In genomic region chr11:117654380-117654924, GRCm38 (mm10) we compare ENCODE assay signal across 8 mouse cellular contexts. TPM values are rescaled to one million over a fixed set of nuclear protein-coding genes. Genes with fewer than 3 reads are reported as not detected.
DNase-seq lines count a peak whose midpoint lies in the region; ATAC-seq lines count a peak whose summit lies in the region.

No protein-coding gene starts in this region.

- peak overlapping the region; percentile 80 to 89 for H3K4me3 ChIP-seq in heart, embryonic 14.5 days (ENCODE audit: control insufficient read depth in 1 of 2, insufficient read depth in 1 of 2, low read depth in 1 of 2, low read length in 2 of 2)
- H3K4me3 ChIP-seq in liver, embryonic 13.5 days (replicated peaks), result peak overlapping the region; percentile 87
- peak overlapping the region; percentile 82 for H3K4me3 ChIP-seq in stomach, embryonic 16.5 days (replicated peaks; ENCODE audit: low read length)

- H3K27me3 ChIP-seq in heart, embryonic 14.5 days (ENCODE audit: control insufficient read depth, insufficient read depth, low read length), result 0 out of 2 replicates have a peak, but pooled peaks cover 6% of the 10 kb centered on the region
- peaks cover 47% of the 10 kb centered on the region for H3K27me3 ChIP-seq in liver, embryonic 13.5 days
- H3K27me3 ChIP-seq in stomach, embryonic 16.5 days (ENCODE audit: control insufficient read depth, insufficient read depth, low read length), result no peaks in the 10 kb centered on the region

- peak; percentile 87 for DNase-seq in c-Kit-negative CD71-positive TER-119-positive erythroid progenitor cells, embryonic 14.5 days (ENCODE audit: low read depth, low spot score)
- DNase-seq in fibroblast of lung, adult 2 months (ENCODE audit: low read depth), result peak; percentile 99
- DNase-seq in kidney, postnatal 14 days, result peak; percentile 100
- DNase-seq in liver, embryonic 13.5 days, result peak; percentile 97
- DNase-seq in neural tube, embryonic 10.5 days (ENCODE audit: extremely low spot score, low spot score), result peak; percentile 100

- peak overlapping the region; percentile 97 for H3K9ac ChIP-seq in heart, embryonic 14.5 days (ENCODE audit: low read length)
- peak overlapping the region; percentile 89 for H3K9ac ChIP-seq in liver, embryonic 13.5 days
- peak overlapping the region; percentile 98 for H3K9ac ChIP-seq in stomach, embryonic 16.5 days (ENCODE audit: low read length)

- H3K4me2 ChIP-seq in heart, embryonic 14.5 days (ENCODE audit: low read length), result peak overlapping the region; percentile 95
- H3K4me2 ChIP-seq in liver, embryonic 13.5 days, result peak overlapping the region; percentile 99
- H3K4me2 ChIP-seq in stomach, embryonic 16.5 days (ENCODE audit: low read depth, low read length), result peak overlapping the region; percentile 92

- H3K36me3 ChIP-seq in heart, embryonic 14.5 days (ENCODE audit: control insufficient read depth, insufficient read depth, low read length), result no peaks in the 10 kb centered on the region
- H3K36me3 ChIP-seq in liver, embryonic 13.5 days, result no peaks in the 10 kb centered on the region
- H3K36me3 ChIP-seq in stomach, embryonic 16.5 days (ENCODE audit: control insufficient read depth, insufficient read depth, low read length), result no peaks in the 10 kb centered on the region

- 1% methylated on average over 69 of the region's 71 CpGs for WGBS in heart, embryonic 14.5 days
- WGBS in liver, embryonic 13.5 days (ENCODE audit: insufficient replicate concordance), result 0% methylated on average over 65 of the region's 71 CpGs
- WGBS in stomach, embryonic 16.5 days, result under 1% methylated on average over 60 of the region's 71 CpGs

- H3K9me3 ChIP-seq in heart, embryonic 14.5 days (ENCODE audit: control insufficient read depth, low read length), result no peaks in the 10 kb centered on the region
- no peaks in the 10 kb centered on the region for H3K9me3 ChIP-seq in liver, embryonic 13.5 days (replicated peaks)
- H3K9me3 ChIP-seq in stomach, embryonic 16.5 days (replicated peaks; ENCODE audit: control insufficient read depth, low read length), result no peaks in the 10 kb centered on the region

- H3K4me1 ChIP-seq in heart, embryonic 14.5 days (ENCODE audit: control insufficient read depth in 2 of 2, insufficient read depth in 2 of 2, low read length in 2 of 2), result peaks cover 9 to 17% of the 10 kb centered on the region in 2 experiments
- peaks cover 46% of the 10 kb centered on the region for H3K4me1 ChIP-seq in liver, embryonic 13.5 days (replicated peaks)
- peaks cover 19% of the 10 kb centered on the region for H3K4me1 ChIP-seq in stomach, embryonic 16.5 days (ENCODE audit: control insufficient read depth, insufficient read depth, low read length)

- ATAC-seq in CD4-positive, CD25-positive, alpha-beta regulatory T cell, adult 4 months, result peak; percentile 91
- ATAC-seq in heart, embryonic 14.5 days (ENCODE audit: insufficient number of reproducible peaks, insufficient read depth, low FRiP score, low read depth), result peak; percentile 97
- peak; percentile 93 for ATAC-seq in liver, embryonic 13.5 days (ENCODE audit: low read depth)
- ATAC-seq in stomach, embryonic 16.5 days (ENCODE audit: insufficient read depth, low FRiP score), result peak; percentile 98

- peak overlapping the region; percentile 85 to 95 for H3K27ac ChIP-seq in heart, embryonic 14.5 days (replicated peaks in 1 of 2; ENCODE audit: control insufficient read depth in 1 of 2, insufficient read depth in 1 of 2, low read depth in 2 of 2, low read length in 2 of 2)
- H3K27ac ChIP-seq in liver, embryonic 13.5 days, result peak overlapping the region; percentile 82
- H3K27ac ChIP-seq in stomach, embryonic 16.5 days (ENCODE audit: low read length), result peak overlapping the region; percentile 97

RNA-seq across cellular contexts. Expression of gene Tnrc6c, which starts 0.4 kb away (rescaled TPM):
- polyA plus RNA-seq in CD4-positive, CD25-positive, alpha-beta regulatory T cell, adult 4 months (2017; shearing (Covaris generic)), result 10 to 100 TPM; 19.6 to 21.4 TPM
- 8.7 and 8.9 TPM in 2 replicates for polyA plus RNA-seq in heart, embryonic 14.5 days (2014; fragmentation: Nextera tagmentation; extraction: Ambion mirVana)
- 2.8 and 2.9 TPM in 2 replicates for polyA plus RNA-seq in liver, embryonic 13.5 days (2015; fragmentation: Nextera tagmentation; extraction: Ambion mirVana)
- polyA plus RNA-seq in stomach, embryonic 16.5 days (2015; fragmentation: Nextera tagmentation; extraction: Ambion mirVana), result 10.2 and 10.5 TPM in 2 replicates

Comparison
In these comparisons a context has a peak if more than half of its experiments do, and no peak if none do; other contexts are left out.
1. Peak in every context shown above with its lines: DNase-seq, ATAC-seq, H3K4me3 ChIP-seq and H3K27ac ChIP-seq.